Mouse (Mus musculus): ENCODE results near the gene Tcl1b4.

Gene Tcl1b4

DNA sequence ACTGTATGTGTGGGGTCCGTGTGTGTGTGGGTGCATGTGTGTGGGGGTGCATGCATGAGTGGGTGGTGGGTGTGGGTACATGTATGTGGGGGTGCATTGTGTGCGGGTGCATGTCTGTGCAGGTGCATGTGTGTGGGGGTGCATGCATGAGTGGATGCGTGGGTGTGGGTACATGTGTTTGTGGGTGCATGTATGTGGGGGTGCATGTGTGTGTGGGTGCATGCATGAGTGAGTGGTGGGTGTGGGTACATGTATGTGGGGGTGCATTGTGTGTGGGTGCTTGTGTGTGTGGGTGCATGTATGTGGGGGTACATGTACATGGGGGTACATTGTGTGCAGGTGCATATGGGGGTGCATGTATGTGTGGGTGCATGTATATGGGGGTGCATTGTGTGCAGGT, 52.0 kb downstream of the Tcl1b4 start:
- DNase-seq, result no peak

All from liver (tissue).